Mouse (Mus musculus) spleen, embryonic (tissue): Measurements from ENCODE around the gene Fam111a.

Source experiments
- CTCF ChIA-PET: fragments of 350-600 bp; sonication (Branson Sonifier 250); formaldehyde crosslinking; loops from one replicate; lab custom pipeline; 2022; lab: Charles Lee

Gene Fam111a

DNA sequence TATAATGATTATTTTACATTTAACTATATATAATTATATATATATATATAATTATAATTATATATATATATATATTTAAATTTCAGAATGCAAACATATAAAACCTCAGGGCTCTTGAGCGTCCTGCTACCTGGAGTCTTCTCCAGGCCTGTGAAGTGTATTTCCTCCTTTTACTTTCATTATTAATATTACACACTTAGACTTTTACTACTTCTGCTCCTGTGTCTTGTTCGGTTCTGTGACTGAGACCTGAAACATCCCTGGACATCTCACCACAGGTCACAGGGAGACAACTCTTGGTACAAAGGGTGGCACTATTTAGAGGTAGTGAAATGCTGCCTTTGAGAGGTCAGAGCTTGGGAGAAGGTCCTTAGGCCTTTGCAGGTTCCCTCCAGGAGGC is 10.8 kb downstream of the Fam111a start:
- CTCF ChIA-PET: interaction anchor here (0.5 kb wide), 1 partner anchor 79 kb away, joined by 3 read pairs; no protein-coding TSS in a partner anchor

DNA sequence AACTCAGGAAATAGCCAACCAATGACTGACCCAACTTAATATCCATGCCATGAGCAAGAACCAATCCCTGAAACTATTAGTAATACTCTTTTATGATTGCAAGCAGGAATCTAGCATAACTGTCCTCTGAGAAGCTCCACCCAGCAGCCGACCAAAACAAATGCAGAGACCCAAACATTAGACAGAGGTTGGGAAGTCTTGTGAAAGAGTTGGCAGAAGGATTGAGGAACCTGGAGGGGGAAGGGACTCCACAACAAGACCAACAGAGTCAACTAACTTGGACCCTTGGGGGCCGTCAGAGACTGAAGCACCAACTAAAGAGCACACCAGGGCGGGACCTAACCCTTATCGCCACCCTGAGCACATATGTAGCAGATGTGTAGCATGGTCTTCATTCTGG is 12.7 kb downstream of the Fam111a start:
- CTCF ChIA-PET: no interaction called here

DNA sequence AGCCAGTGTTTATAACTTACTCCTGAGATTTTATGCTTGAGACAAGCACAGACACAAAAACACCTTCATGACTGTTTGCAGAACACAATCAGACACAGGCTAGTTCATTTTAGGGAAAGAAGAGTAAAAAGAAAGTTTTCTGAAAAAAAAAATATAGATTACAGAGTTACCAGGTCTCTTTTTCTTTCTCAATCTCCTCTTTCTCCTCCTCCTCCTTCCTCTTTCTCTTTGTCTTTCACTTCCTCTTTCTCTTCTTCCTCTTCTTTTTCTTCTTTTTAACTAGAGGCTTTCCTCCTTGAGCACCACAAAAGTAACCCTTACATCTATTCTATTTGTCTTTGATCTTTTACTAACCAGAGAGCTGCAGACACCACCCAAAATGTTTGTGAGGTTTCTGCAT is 18.7 kb downstream of the Fam111a start:
- CTCF ChIA-PET: no interaction called here

DNA sequence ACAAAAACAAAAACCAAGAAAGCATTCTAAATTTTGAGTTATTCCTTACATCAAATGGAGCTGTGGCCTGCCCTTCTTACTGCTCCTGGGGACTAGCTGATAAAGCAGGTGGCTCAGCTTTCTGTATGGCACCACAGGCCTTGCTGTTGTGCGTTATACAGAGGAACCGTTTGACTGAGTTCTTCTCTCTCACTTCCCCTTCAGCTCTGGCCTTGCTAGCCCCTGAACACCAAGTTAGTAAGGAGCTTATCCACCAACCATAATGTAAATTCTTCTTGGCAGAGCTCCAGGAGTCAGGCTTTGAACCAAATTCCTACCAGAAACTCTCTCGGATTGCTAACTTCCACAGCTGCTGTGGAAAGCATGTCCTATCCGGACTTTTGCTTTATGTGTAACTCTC is 21.5 kb downstream of the Fam111a start:
- CTCF ChIA-PET: interaction anchor here (0.5 kb wide), 1 partner anchor 49 kb away, joined by 7 read pairs; no protein-coding TSS in a partner anchor

DNA sequence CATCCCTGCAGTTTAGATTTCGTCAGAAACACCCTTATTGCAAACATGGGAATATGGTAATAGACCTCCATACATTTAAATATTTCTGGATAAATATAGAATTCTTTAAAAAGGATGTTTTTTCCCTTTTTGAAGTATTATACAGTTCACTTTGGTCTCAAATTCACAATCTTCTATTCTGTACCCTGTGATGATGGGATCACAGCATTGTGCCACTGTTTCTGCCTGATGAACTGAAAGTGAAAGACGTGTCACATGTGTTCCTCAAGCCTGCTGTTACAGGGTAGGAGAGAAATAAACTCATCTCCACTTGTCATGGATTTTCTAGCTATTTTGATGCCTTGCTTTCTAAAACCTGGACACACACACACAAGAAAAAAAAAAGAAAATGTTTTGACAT is 25.3 kb downstream of the Fam111a start:
- CTCF ChIA-PET: no interaction called here

DNA sequence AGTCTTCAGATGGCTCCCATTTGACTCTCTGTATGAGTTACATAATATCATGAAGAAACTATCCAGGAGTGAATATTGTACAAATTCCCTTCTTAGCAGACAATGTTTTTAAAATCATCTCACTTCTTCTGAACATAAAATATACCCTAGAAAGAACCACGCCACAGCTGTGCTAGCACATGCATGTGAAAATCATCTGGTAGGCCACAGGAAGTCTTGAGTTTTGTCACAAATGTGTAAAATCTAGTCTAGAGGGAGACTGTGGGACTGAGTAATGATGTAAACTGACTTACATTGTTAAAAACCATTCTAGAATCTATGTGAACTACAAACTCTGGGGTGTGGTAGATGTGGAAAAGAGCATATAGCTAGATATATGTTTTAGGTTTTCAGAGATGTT is 26.1 kb downstream of the Fam111a start:
- CTCF ChIA-PET: interaction anchor here (0.6 kb wide), 1 partner anchor 227 kb away, joined by 11 read pairs; no protein-coding TSS in a partner anchor

DNA sequence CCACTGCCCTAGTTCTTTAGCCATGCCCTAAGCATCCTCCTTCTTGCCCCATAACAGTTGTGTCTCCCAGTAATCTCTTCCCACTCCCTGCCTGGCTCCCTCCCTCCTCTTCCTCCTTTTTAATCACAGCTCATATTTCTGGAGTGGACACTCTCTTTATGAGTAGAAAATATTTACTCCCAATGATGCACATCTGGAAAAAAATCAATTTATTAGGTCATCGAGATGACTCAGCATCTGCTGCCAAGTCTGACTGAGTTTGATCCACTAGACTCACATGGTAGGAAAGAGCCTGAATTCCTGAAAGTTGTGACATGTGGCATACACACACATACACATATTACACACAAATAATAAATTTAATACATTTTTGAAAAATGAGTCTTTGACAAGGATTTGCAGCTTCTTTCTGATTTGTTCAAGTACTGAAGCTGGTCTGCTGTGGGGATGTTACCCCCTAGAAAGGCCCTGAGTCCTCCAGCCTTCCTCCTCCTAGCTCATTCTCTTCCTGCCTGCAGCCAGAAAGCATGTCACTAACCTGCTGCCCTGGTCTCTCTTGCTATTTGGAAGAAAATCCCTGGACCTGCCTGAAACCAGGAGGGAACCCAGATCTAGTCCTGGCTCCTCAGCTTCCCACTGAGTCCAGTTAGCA is 27.2 kb downstream of the Fam111a start:
- CTCF ChIA-PET: interaction anchor here (0.6 kb wide), 2 partner anchors 18 to 220 kb away, joined by 3 to 6 read pairs; no protein-coding TSS in a partner anchor

DNA sequence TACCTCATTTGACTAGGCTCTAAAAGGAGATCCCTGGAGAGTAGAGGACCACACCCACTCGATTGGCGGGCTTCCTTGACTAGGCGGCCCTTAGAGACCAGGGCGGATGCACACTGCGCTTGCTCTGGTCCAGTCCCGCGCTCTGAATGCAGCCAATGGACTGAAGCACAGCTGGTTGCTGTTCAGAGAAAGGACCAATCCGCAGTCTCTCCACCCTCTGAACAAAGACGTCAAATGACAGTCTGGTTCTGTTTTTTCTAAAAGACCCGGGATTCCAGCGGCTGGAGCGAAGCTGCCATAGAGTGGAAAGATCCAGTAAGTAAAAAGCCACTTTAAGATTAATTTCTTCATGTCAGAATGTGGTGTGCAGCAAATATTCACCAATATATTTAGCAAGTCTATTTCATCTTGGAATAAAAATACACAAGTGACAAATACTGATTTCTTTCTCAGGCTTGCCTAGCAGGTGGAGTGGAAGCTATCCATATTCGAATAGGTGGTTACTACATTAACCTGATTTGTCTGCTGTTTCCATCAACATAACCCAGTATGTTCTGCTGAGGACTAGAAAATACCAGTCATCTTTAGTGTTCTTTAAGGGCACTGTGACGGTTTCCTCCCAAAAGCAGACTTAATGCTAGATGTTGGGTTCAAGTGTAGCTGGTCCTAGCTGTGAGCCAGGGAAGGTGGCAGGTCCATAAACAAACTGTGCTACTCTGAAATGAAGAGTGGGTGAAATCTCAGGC is 27.9 kb downstream of the Fam111a start:
- CTCF ChIA-PET: interaction anchor here (0.6 to 0.7 kb wide), 3 partner anchors 17 to 219 kb away, joined by 3 to 6 read pairs (median 3); no protein-coding TSS in a partner anchor

DNA sequence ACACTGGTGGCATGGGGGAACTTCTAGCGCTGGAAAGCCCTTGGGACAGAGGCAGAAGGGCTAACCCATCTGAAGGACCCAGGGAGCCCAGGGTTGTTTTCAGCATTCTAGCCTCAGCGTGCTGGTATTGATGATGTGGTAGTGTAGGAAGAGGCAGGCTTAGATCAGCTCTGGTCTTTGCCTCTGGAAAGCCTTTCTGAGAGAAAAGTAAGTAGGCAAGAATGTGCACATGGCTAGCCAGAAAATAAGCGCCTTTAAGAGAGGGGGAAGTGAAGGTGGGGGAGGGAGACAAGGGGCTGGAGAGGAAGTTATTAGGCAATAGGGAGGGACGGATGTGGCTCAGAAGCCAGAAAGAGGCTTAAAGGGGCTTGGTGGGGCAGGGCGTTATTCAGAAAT is 28.5 kb downstream of the Fam111a start:
- CTCF ChIA-PET: interaction anchor here (0.7 kb wide), 1 partner anchor 20 kb away, joined by 3 read pairs; no protein-coding TSS in a partner anchor

DNA sequence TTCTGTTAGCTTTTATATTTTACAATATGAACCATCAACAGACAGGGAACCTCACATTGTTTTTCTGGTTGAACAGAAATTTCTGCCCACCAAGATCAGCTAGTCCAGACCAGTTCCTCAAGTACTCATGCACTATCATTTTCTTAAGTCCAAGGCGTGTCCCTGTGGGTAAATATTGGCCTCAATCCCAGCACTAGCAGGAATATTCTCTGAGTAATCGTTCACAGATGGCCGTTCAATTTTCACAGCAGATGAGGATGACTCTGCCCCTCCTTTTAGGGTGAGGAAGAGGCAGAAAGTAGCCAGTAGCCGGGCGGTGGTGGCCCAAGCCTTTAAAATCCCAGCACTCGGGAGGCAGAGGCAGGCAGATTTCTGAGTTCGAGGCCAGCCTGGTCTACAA is 29.6 kb downstream of the Fam111a start:
- CTCF ChIA-PET: interaction anchor here (1.1 kb wide), 1 partner anchor 10 kb away, joined by 3 read pairs; no protein-coding TSS in a partner anchor

DNA sequence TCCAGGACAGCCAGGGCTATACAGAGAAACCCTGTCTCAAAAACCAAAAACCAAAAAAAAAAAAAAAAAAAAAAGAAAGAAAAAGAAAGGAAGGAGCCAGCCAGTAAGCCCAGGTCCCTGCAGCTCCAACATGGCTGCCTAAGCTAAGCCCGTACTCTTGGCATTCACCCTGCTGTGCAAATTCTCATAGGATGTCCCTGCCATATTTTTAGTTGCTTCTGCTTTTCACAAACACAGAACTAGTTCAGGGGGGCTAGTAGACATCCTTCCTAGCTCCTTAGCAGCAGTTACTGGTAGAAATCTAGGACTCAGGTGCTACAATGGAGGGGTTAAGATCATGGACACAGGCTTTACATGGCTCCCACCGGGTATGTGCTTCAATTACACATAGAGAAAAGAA is 30.0 kb downstream of the Fam111a start:
- CTCF ChIA-PET: interaction anchor here (1.1 kb wide), 1 partner anchor 11 kb away, joined by 3 read pairs; no protein-coding TSS in a partner anchor

DNA sequence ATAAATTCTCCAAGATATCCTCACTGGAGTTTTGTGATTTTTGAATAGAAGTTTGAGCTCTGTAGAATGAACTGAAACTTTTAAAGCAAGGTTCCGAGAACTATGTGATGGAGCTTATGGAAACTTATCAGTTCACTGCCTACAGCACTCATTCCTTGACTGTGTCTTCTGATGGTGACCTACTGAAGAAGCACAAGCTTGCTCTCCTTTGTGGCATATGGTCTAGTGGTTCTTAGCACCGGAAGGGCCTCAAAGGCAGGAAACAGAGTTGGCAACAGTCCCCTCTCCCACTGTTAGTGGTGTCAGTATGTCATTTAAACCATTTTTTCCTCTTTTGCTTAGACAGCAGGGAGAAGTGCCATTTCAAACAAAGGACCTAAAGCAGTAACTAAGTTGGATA is 31.1 kb downstream of the Fam111a start:
- CTCF ChIA-PET: interaction anchor here (0.7 kb wide), 1 partner anchor 567 kb away, joined by 8 read pairs; no protein-coding TSS in a partner anchor

DNA sequence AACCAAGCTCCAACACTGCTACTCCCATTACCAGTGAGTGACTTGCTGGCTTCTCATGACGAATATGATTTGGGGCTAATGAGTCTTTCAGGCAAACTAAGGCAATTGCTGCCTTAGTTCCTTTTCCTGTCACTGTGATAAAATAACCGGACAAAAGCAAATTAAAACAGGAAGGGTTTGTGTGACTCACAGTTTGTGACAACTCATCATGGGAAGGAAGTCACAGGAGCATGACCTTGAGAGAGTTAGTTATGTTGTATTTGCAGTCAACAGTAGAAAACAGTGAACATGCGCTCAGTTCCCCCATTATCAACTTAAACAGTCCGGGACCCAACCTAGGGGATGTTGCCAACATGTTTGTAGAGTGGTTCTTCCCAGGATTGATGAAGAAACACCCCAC is 39.8 kb downstream of the Fam111a start:
- CTCF ChIA-PET: no interaction called here

DNA sequence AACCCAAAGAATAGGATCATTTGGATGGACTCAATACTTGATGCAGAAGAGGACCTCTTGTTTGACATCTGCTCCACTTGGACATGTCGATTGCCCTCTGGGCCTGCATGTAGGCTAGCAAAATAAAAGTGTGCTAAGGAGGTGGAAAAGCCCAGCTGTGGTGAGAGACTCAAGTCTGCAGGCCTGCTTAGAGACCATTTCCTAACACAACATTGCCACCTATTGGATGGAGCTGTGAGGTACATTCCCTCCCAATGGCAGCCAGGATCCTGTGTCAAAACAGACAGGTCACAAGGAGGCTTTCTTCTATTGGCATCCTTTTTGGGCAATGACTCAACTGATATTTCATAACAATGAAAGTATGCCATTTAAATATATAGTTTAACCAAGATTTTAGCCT is 46.4 kb downstream of the Fam111a start:
- CTCF ChIA-PET: interaction anchor here (0.6 to 1.6 kb wide), 2 partner anchors 43 to 231 kb away, joined by 4 read pairs; no protein-coding TSS in a partner anchor

DNA sequence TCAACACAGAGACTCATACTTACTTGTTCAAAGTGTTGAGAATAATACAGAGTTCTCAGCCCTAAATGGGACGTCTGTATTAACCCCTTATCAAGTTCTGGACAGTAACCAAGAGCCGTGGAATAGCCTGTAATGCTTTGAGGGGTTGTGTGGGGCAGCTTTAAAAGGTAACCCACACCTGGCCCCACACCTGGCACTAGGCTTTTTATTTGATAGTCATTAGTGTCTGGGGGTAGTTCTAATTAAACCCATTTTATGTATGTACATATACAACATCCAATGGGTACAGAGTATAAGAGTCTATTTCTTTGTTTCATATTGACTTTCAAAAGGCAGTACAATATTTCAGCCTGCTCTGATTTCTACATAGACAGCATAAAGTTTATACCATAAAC is 49.6 kb downstream of the Fam111a start:
- CTCF ChIA-PET: interaction anchor here (0.5 to 1.2 kb wide), 2 partner anchors 9 to 49 kb away, joined by 3 to 5 read pairs; no protein-coding TSS in a partner anchor

DNA sequence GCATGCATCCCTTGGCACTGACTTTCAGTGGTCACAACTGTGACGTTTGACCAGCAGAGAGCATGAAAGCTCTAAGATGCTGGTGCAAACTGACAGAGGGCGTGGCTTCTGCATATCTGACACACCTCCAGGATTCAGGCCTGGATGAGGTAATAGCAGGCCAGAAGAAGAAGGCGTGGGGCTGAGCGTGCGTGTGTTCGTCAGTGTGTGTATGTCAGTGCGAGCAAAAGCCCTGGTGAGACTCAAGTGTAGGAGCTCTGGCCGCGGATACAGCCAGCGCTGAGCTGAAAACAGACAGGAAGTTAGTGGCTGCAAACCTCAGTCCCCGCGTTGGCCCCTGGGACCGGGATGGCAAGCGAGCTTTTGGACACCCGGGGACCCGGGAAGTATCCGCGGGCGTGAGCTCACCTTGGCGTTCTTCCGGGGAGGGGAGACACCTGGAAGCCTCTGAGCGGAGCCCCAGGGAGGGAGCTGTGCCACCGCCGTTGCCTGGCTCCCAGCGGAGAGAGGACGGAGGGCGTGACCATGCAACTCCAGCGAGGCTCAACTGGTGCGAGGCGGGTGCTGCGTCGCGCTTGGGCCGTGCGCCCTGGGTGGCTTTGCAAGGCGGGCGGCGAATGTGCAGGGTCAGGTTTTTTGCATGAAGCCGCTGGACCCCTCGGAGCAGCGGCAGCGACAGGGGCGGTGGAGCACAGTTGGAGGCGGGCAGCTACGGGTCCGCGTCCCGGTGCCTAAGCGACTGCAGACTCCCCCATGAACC is 50.2 kb downstream of the Fam111a start:
- CTCF ChIA-PET: interaction anchor here (1.2 kb wide), 1 partner anchor 49 kb away, joined by 3 read pairs; no protein-coding TSS in a partner anchor

DNA sequence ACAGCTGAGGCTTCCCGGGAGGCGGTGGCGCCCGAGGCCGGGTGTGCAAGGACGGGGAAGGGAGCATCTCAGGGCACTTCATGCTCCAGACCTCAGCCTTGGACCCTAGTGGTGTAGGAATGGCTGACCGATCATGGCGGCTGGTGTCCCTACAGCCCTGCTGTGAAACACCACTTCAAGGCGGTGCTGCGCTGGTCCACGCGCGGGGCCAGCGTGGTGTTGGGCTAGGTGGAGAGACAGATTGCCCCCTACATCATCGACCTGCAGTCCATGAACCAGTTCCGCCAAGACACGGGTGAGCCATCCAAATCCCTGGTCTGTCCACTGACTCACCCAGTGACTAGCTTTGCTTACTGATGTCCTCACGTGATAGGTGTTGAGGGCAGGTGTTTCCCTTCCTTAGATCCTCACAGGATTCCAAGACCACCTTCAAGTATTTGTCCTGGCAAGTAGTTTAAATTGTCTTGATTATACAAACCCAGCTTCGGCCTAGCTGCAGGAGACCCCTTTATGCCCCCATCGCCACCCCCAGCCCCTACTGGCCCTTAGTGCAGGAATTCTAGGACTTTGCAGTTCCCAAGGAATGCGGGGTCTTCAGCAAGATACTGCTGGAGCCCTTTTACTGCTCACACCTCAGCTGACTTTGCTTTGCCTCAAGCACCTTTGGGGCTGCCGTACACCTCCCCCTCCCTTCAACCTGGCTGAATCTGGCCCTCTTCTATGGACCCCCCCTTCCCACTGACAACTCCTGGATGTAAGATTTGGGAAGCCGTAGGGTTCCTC is 50.9 kb downstream of the Fam111a start:
- CTCF ChIA-PET: interaction anchor here (1.2 kb wide), 1 partner anchor 50 kb away, joined by 3 read pairs; no protein-coding TSS in a partner anchor

DNA sequence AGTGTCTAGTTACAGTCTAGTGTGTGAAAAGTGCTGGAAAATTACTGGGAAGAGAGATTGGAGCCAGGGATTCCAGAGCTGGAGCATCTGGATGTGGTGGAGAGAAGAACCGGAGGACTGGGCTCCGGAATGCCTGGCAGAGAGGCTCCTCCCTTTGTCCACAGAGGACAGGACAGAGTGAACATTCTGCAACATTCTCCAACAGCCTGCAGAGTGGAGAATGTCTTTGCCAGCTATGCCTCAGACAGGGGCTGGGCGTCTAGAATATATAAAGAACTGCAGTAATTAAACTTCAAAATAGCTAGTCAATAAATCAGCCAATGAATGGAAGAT is 51.5 kb downstream of the Fam111a start:
- CTCF ChIA-PET: no interaction called here

DNA sequence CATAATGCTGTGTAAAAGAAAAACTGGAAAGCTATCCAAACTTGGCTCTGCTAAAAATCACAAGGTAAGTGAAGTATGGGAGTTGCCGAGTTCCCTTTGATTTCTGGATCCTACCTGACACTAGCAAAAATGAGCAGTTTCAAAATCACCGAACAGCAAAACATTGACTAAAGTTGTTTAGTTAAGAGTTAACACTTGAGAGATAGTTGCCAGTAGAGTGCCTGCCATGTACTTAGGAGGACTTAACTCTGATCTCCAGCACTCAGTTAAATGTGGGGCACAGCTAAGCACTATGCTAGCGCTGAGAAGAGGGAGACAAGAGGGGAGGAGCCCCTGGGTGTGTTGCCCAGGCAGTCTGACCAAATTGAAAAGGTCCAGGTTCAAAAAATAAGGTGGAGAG is 53.1 kb downstream of the Fam111a start:
- CTCF ChIA-PET: no interaction called here

DNA sequence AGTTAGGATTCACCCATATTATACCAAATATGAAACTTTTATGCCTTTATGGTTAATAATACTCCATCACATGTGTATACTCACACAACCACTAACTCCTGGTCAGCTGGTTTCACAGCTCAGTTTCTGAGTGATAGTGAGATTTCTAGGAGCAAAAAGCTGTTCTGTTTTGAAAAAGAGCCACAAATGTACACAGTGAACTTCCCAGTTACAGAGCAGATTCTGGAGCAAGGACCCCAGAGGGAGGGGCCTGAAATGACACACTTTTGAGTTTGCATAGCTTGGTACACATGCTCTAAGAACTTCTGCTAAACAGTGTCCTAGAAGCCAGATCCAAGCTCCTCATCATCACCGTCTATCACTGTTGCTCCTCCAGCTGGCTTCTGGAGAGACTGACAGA is 54.1 kb downstream of the Fam111a start, which contains the start of gene Gm4952:
Gene Gm4952, plus strand, starts transcription at position 301 of the 400 bp plus-strand sequence.
- CTCF ChIA-PET: no interaction called here
